Mouse (Mus musculus): ENCODE measurements around the gene Plbd2. TPM values are rescaled to one million over a fixed set of nuclear protein-coding genes. Genes with fewer than 3 reads are reported as not detected.

Plbd2 gene
- polyA plus RNA-seq, 1 experiment from 2014 or later = 67.9 TPM

- Histone ChIP-seq H3K27ac (replicated peaks) (no peak overlapping the region), H3K4me2 (replicated peaks) (no peak overlapping the region), H3K9ac (no peak overlapping the region), H3K36me3 (no peaks in the 10 kb centered on the region), H3K9me3 (replicated peaks) (no peaks in the 10 kb centered on the region), H3K4me3 (replicated peaks) (no peak overlapping the region), H3K27me3 (peaks cover 11% of the 10 kb centered on the region), H3K4me1 (no peaks in the 10 kb centered on the region)
- WGBS = 8% methylated on average over 9 of the region's 9 CpGs
- no peak for ATAC-seq (ENCODE audit: insufficient number of reproducible peaks, low FRiP score, low TSS enrichment, low read depth)
Observed at GRCm38 (mm10) chr5:120457628-120458027, 45.8 kb downstream of the Plbd2 start.

GRCm38 (mm10) chr5:120456841-120457554 is 46.4 kb downstream of the Plbd2 start:
- Histone ChIP-seq H3K27me3 (peaks cover 11% of the 10 kb centered on the region), H3K36me3 (no peaks in the 10 kb centered on the region), H3K4me2 (replicated peaks) (no peak overlapping the region), H3K4me1 (no peaks in the 10 kb centered on the region), H3K9ac (no peak overlapping the region), H3K4me3 (replicated peaks) (no peak overlapping the region), H3K27ac (replicated peaks) (no peak overlapping the region), H3K9me3 (replicated peaks) (no peaks in the 10 kb centered on the region)
- WGBS = 42% methylated on average over 7 of the region's 7 CpGs
- no peak for ATAC-seq (ENCODE audit: insufficient number of reproducible peaks, low FRiP score, low TSS enrichment, low read depth)

DNA sequence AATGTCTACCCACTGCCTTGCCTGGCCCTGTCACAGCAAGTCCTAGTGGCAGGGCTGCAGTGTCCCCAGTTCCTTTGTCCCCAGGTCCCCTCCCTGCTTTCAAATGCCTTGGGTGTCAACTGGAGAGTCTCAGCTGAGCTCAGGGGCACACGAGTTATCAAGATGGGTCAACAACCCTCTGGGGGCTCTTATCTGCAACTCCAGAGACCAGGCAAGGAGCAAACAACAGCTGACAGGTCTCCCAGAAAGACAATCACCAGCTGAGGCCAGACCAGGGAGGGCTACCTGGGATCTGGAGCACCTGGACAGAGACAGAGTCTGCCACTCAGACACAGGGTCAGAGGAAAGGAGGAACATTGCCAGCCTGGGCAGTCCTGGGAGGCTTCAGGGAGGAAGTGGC is 47.2 kb downstream of the Plbd2 start:
- H3K4me1 ChIP-seq = no peaks in the 10 kb centered on the region
- no peak overlapping the region for H3K4me3 ChIP-seq (replicated peaks)
- ATAC-seq (ENCODE audit: insufficient number of reproducible peaks, low FRiP score, low TSS enrichment, low read depth) = no peak
- peaks cover 11% of the 10 kb centered on the region for H3K27me3 ChIP-seq
- H3K27ac ChIP-seq (replicated peaks) = no peak overlapping the region
- 23% methylated on average over 1 of the region's 1 CpGs for WGBS
- H3K9ac ChIP-seq = no peak overlapping the region
- H3K9me3 ChIP-seq (replicated peaks) = no peaks in the 10 kb centered on the region
- no peak overlapping the region for H3K4me2 ChIP-seq (replicated peaks)
- H3K36me3 ChIP-seq = no peaks in the 10 kb centered on the region

- Histone ChIP-seq H3K27me3 (peaks cover 11% of the 10 kb centered on the region), H3K4me3 (replicated peaks) (no peak overlapping the region), H3K27ac (replicated peaks) (no peak overlapping the region), H3K9ac (no peak overlapping the region), H3K36me3 (no peaks in the 10 kb centered on the region), H3K4me2 (replicated peaks) (no peak overlapping the region), H3K9me3 (replicated peaks) (no peaks in the 10 kb centered on the region), H3K4me1 (no peaks in the 10 kb centered on the region)
- ATAC-seq (ENCODE audit: insufficient number of reproducible peaks, low FRiP score, low TSS enrichment, low read depth) = no peak
- WGBS = 74% methylated on average over 14 of the region's 14 CpGs
Observed at GRCm38 (mm10) chr5:120454756-120455337, 48.6 kb downstream of the Plbd2 start.

GRCm38 (mm10) chr5:120447305-120447704 is 56.1 kb downstream of the Plbd2 start:
- H3K4me1 ChIP-seq = no peaks in the 10 kb centered on the region
- H3K27ac ChIP-seq (replicated peaks) = no peak overlapping the region
- H3K9me3 ChIP-seq (replicated peaks) = no peaks in the 10 kb centered on the region
- 40% methylated on average over 13 of the region's 13 CpGs for whole genome bisulfite sequencing
- ATAC-seq (ENCODE audit: insufficient number of reproducible peaks, low FRiP score, low TSS enrichment, low read depth) = no peak
- H3K4me2 ChIP-seq (replicated peaks) = no peak overlapping the region
- no peak overlapping the region for H3K9ac ChIP-seq
- H3K27me3 ChIP-seq = peaks cover 37% of the 10 kb centered on the region
- no peaks in the 10 kb centered on the region for H3K36me3 ChIP-seq
- H3K4me3 ChIP-seq (replicated peaks) = no peak overlapping the region

- Histone ChIP-seq H3K4me2 (replicated peaks) (peak overlapping the region; percentile 46), H3K36me3 (no peaks in the 10 kb centered on the region), H3K9me3 (replicated peaks) (no peaks in the 10 kb centered on the region), H3K27me3 (peaks cover 79% of the 10 kb centered on the region), H3K4me1 (peaks cover 23% of the 10 kb centered on the region), H3K9ac (no peak overlapping the region), H3K27ac (replicated peaks) (no peak overlapping the region), H3K4me3 (replicated peaks) (peak overlapping the region; percentile 28)
- WGBS = 5% methylated on average over 14 of the region's 14 CpGs
- ATAC-seq (ENCODE audit: insufficient number of reproducible peaks, low FRiP score, low TSS enrichment, low read depth) = no peak; the same call in 1 of the 2 replicates
Observed at GRCm38 (mm10) chr5:120440733-120441132, 62.7 kb downstream of the Plbd2 start.

DNA sequence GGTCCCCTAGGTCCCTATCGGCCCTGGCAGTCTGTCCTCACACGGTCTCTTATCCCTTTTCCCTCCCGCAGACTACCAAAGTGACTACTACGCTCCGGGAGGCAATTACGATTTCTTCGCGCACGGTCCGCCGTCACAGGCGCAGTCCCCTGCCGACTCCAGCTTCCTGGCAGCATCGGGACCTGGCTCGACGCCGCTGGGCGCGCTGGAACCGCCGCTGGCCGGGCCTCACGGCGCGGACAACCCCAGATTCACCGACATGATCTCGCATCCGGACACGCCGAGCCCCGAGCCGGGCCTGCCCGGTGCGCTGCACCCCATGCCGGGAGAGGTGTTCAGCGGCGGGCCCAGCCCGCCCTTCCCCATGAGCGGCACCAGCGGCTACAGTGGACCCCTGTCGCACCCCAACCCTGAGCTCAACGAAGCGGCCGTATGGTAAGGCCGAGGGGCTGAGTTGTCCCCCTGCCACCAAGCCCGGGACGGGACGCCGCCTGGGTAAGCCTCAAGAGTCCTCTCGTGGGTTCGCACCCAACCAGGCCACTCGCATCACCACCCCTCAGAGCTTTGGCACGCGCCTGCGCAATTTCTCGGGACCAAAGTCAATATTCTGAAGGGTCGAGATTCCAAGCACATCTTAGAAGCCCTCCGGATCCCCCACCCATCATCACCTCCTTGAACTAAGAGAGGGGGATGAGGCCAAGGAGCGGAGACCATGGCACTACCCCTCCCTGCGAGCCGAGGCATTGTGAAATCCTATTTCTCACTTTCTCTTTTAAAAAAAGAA is 63.3 kb downstream of the Plbd2 start:
- Histone ChIP-seq H3K4me3 (replicated peaks) (peak overlapping the region; percentile 28), H3K9ac (no peak overlapping the region)
- no peak for ATAC-seq (ENCODE audit: insufficient number of reproducible peaks, low FRiP score, low TSS enrichment, low read depth)

DNA sequence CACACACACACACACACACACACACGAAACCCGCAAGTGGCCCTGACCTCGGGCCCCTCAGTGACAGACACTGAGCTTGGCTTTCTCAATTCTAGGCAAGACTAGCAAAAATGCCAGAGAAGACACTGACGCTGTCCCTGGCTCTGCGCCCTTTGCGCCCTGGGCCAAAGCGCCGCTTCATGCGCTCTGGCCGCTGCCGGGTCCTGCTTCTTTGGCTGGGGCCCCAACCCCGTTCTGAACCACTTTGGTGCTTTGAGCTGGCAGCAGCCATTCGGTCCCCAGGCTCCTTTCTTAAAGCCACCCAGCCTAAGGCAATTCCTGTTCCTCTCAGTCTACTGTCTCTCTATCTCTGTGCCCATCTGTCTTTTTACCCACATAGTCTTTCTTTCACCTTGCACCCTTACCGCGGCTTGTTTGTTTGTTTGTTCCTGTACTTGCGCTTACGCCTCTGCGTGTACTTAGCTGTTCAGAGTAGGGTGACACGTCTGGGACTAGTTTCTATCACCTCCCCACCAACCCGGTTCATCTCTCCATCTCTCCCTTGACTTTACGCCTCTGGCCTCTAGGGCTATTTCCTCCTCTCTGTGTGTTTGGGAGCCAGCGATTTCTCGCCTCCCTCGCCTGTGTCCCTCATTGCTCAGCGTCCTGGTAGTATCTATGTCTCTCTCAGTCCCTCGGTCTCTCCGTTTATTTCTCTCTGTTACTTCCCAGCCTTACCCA is 64.3 kb downstream of the Plbd2 start:
- Histone ChIP-seq H3K27ac (replicated peaks) (no peak overlapping the region), H3K9me3 (replicated peaks) (no peaks in the 10 kb centered on the region), H3K4me1 (peaks cover 31% of the 10 kb centered on the region), H3K4me3 (replicated peaks) (no peak overlapping the region), H3K4me2 (replicated peaks) (no peak overlapping the region; the same call in 1 of the 2 replicates), H3K36me3 (no peaks in the 10 kb centered on the region), H3K9ac (no peak overlapping the region), H3K27me3 (peaks cover 84% of the 10 kb centered on the region)
- no peak for ATAC-seq (ENCODE audit: insufficient number of reproducible peaks, low FRiP score, low TSS enrichment, low read depth)
- WGBS = 4% methylated on average over 27 of the region's 27 CpGs

More for the DNA sequence above, 63.3 kb downstream of the Plbd2 start:
- Histone ChIP-seq H3K9me3 (replicated peaks) (no peaks in the 10 kb centered on the region), H3K4me1 (peaks cover 30% of the 10 kb centered on the region), H3K27ac (replicated peaks) (no peak overlapping the region), H3K4me2 (replicated peaks) (peak overlapping the region; percentile 46), H3K36me3 (no peaks in the 10 kb centered on the region), H3K27me3 (peaks cover 79% of the 10 kb centered on the region)
- 5% methylated on average over 61 of the region's 61 CpGs for WGBS

DNA sequence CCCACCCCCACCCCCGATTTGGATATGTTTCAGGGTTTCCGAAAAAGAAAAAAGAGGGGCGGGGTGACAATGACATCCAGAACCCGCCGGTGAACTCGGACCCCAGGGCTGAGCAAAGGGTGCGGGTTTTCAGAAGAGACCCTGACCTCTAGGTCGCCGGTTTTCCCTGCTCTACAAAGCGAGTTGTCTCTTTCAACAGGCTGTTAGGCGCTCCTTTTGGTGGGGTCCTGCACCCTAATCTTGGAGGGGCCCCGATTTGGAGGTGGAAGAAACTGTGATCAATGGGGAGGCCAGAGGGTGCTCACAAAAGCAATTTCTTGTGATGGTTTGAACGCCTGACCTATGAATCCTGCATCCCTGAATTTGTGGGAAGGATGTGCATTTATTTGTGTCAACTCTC is 65.0 kb downstream of the Plbd2 start:
- ATAC-seq (ENCODE audit: insufficient number of reproducible peaks, low FRiP score, low TSS enrichment, low read depth) = no peak
- peaks cover 89% of the 10 kb centered on the region for H3K27me3 ChIP-seq
- no peak overlapping the region for H3K9ac ChIP-seq
- no peak overlapping the region for H3K4me3 ChIP-seq (replicated peaks)
- whole genome bisulfite sequencing = 3% methylated on average over 13 of the region's 13 CpGs
- peaks cover 31% of the 10 kb centered on the region for H3K4me1 ChIP-seq
- H3K27ac ChIP-seq (replicated peaks) = no peak overlapping the region
- H3K36me3 ChIP-seq = no peaks in the 10 kb centered on the region
- no peak overlapping the region for H3K4me2 ChIP-seq (replicated peaks)
- H3K9me3 ChIP-seq (replicated peaks) = no peaks in the 10 kb centered on the region

DNA sequence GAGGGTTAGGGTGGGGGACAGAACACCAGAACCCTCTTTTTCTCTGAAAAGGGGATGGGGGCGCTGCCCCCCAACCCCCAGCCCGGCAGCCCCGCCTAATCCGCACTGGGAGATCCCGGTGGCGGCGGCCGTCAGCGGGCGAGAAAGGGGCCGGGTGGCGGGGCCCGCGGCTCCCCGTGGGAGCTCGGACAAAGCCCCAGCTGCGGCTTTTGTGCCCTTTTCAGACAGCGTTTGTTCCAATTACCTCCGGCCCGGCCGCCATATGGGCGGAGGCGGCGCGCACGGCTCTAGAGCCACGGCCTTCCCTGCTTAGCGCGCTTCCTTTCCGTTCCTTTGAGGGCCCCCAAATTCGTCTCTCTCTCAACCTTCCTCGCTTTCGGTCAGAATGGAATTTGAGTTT is 65.4 kb downstream of the Plbd2 start:
- no peaks in the 10 kb centered on the region for H3K36me3 ChIP-seq
- ATAC-seq (ENCODE audit: insufficient number of reproducible peaks, low FRiP score, low TSS enrichment, low read depth) = no peak
- peak overlapping the region; percentile 4; the same call in 1 of the 2 replicates for H3K4me2 ChIP-seq (replicated peaks)
- H3K4me1 ChIP-seq = peaks cover 31% of the 10 kb centered on the region
- no peak overlapping the region for H3K9ac ChIP-seq
- no peak overlapping the region for H3K27ac ChIP-seq (replicated peaks)
- H3K27me3 ChIP-seq = peaks cover 89% of the 10 kb centered on the region
- H3K9me3 ChIP-seq (replicated peaks) = no peaks in the 10 kb centered on the region
- WGBS = under 1% methylated on average over 33 of the region's 33 CpGs
- H3K4me3 ChIP-seq (replicated peaks) = no peak overlapping the region; the same call in 1 of the 2 replicates

- Histone ChIP-seq H3K4me3 (replicated peaks) (no peak overlapping the region), H3K27me3 (peaks cover 89% of the 10 kb centered on the region), H3K36me3 (no peaks in the 10 kb centered on the region), H3K9ac (no peak overlapping the region), H3K9me3 (replicated peaks) (no peaks in the 10 kb centered on the region), H3K4me2 (replicated peaks) (no peak overlapping the region), H3K27ac (replicated peaks) (no peak overlapping the region), H3K4me1 (peaks cover 31% of the 10 kb centered on the region)
- WGBS = 1% methylated on average over 17 of the region's 17 CpGs
- ATAC-seq (ENCODE audit: insufficient number of reproducible peaks, low FRiP score, low TSS enrichment, low read depth) = no peak
Observed at GRCm38 (mm10) chr5:120437539-120437938, 65.9 kb downstream of the Plbd2 start.

Measured in embryonic facial prominence, embryonic 15.5 days (tissue).